Mouse (Mus musculus) CH12.LX (cell line): Measurements from ENCODE around the gene Cept1. TPM values are rescaled to one million over a fixed set of nuclear protein-coding genes. Genes with fewer than 3 reads are reported as not detected.
A peak's percentile ranks its signal among the peaks of the same experiment; 100 is the strongest.

Source experiments
- DNase-seq: peaks from one replicate; pipeline ENCODE4 v3.0.0-alpha.2; 2013; ENCODE audit errors: extremely low read depth
- H3K27ac ChIP-seq: 2 replicates; pipeline ENCODE4 v1.5.1; 2012; ENCODE audit warnings: low read depth, mild to moderate bottlenecking, control low read depth, moderate library complexity; ENCODE audit not compliant: insufficient read depth
- H3K27me3 ChIP-seq: replicated peaks from 2 replicates; pipeline ENCODE3; 2012; ENCODE audit warnings: inconsistent platforms
- H3K36me3 ChIP-seq, 2 experiments: replicated peaks in 1 of 2; 2 replicates each; pipeline versions ENCODE3 to v1.6.1; 2012; ENCODE audit warnings: inconsistent platforms in 1 of 2, low read length in 1 of 2, mild to moderate bottlenecking in 1 of 2, mixed read lengths in 1 of 2, moderate library complexity in 1 of 2; ENCODE audit not compliant: control insufficient read depth in 1 of 2, insufficient read depth in 1 of 2
- H3K4me1 ChIP-seq, 2 experiments: 2 replicates each; pipeline ENCODE4 v1.6.1; 2012; ENCODE audit warnings: inconsistent platforms in 1 of 2, moderate library complexity in 1 of 2; ENCODE audit not compliant: insufficient read depth in 2 of 2, control insufficient read depth in 1 of 2
- H3K4me2 ChIP-seq: 2 replicates; pipeline ENCODE4 v1.6.1; 2012; ENCODE audit warnings: low read depth, mild to moderate bottlenecking, control low read depth; ENCODE audit not compliant: poor library complexity, insufficient read depth, severe bottlenecking
- H3K4me3 ChIP-seq, 3 experiments: fragments of 150-350 bp in 1 of 3; sonication (generic) in 1 of 3; replicated peaks in 1 of 3; 2 replicates each; pipeline versions ENCODE3 to v1.5.1; 2011 to 2012; ENCODE audit warnings: low read depth in 2 of 3, low read length in 2 of 3, mild to moderate bottlenecking in 2 of 3, moderate library complexity in 2 of 3, control low read depth in 1 of 3, improper control_type of control experiment in 1 of 3, inconsistent platforms in 1 of 3, mixed read lengths in 1 of 3; ENCODE audit not compliant: poor library complexity in 1 of 3
- H3K79me2 ChIP-seq: replicated peaks from 2 replicates; pipeline ENCODE4 v1.6.1; 2012; ENCODE audit warnings: mild to moderate bottlenecking, moderate library complexity; ENCODE audit not compliant: control insufficient read depth, poor library complexity, insufficient read depth, severe bottlenecking; ENCODE audit errors: extremely low read depth
- H3K9ac ChIP-seq: 2 replicates; pipeline ENCODE4 v1.6.1; 2012; ENCODE audit warnings: low read depth, mild to moderate bottlenecking, control low read depth, moderate library complexity; ENCODE audit not compliant: insufficient read depth
- H3K9me3 ChIP-seq: replicated peaks from 2 replicates; pipeline ENCODE3; 2012; ENCODE audit warnings: low read length, inconsistent platforms, mixed read lengths
- BHLHE40 ChIP-seq: IDR thresholded peaks from 2 replicates; pipeline ENCODE4 v1.6.1; 2011; ENCODE audit warnings: mild to moderate bottlenecking, low read depth, low read length, improper control_type of control experiment
- CHD1 ChIP-seq: IDR thresholded peaks from 2 replicates; pipeline ENCODE4 v1.6.1; 2012; ENCODE audit warnings: low read depth, low read length, improper control_type of control experiment, inconsistent platforms
- CHD2 ChIP-seq: IDR thresholded peaks from 2 replicates; pipeline ENCODE4 v1.6.1; 2011; ENCODE audit warnings: low read length, improper control_type of control experiment
- CTCF ChIP-seq, 2 experiments: IDR thresholded peaks in 1 of 2; conservative IDR thresholded peaks in 1 of 2; 2 replicates each; pipeline ENCODE4 v1.5.1; 2011 to 2012; ENCODE audit warnings: low read depth in 2 of 2, low read length in 2 of 2, improper control_type of control experiment in 1 of 2, inconsistent platforms in 1 of 2, mild to moderate bottlenecking in 1 of 2, moderate library complexity in 1 of 2
- E2F4 ChIP-seq: IDR thresholded peaks from 2 replicates; pipeline ENCODE4 v1.6.1; 2011; ENCODE audit warnings: low read depth, low read length, improper control_type of control experiment; ENCODE audit not compliant: insufficient replicate concordance
- ELF1 ChIP-seq: IDR thresholded peaks from 2 replicates; pipeline ENCODE4 v1.6.1; 2014; ENCODE audit warnings: low read depth, mild to moderate bottlenecking, inconsistent platforms, low read length, improper control_type of control experiment
- EP300 ChIP-seq: IDR thresholded peaks from 2 replicates; pipeline ENCODE4 v1.6.1; 2011; ENCODE audit warnings: low read length, improper control_type of control experiment
- ETS1 ChIP-seq: conservative IDR thresholded peaks from 2 replicates; pipeline ENCODE4 v1.6.1; 2012; ENCODE audit warnings: low read depth, mild to moderate bottlenecking, inconsistent platforms, low read length, improper control_type of control experiment, moderate library complexity
- GABPA ChIP-seq: IDR thresholded peaks from 2 replicates; pipeline ENCODE4 v1.6.1; 2012; ENCODE audit warnings: low read depth, low read length, improper control_type of control experiment, inconsistent platforms; ENCODE audit not compliant: insufficient replicate concordance
- HCFC1 ChIP-seq: IDR thresholded peaks from 2 replicates; pipeline ENCODE4 v1.6.1; 2012; ENCODE audit warnings: low read depth, mild to moderate bottlenecking, inconsistent platforms, low read length, improper control_type of control experiment
- IRF4 ChIP-seq: IDR thresholded peaks from 2 replicates; pipeline ENCODE4 v1.6.1; 2014; ENCODE audit warnings: low read depth, mild to moderate bottlenecking, inconsistent platforms, low read length, improper control_type of control experiment
- JUN ChIP-seq: IDR thresholded peaks from 2 replicates; pipeline ENCODE4 v1.6.1; 2011; ENCODE audit warnings: low read depth, mild to moderate bottlenecking, low read length, improper control_type of control experiment, moderate library complexity; ENCODE audit not compliant: insufficient read depth
- KAT2A ChIP-seq: IDR thresholded peaks from 2 replicates; pipeline ENCODE4 v1.6.1; 2012; ENCODE audit warnings: low read length, improper control_type of control experiment, inconsistent platforms; ENCODE audit not compliant: insufficient replicate concordance
- MAFK ChIP-seq: IDR thresholded peaks from 2 replicates; pipeline ENCODE4 v1.6.1; 2011; ENCODE audit warnings: low read length, improper control_type of control experiment; ENCODE audit not compliant: insufficient replicate concordance
- MAZ ChIP-seq: IDR thresholded peaks from 2 replicates; pipeline ENCODE4 v1.6.1; 2012; ENCODE audit warnings: low read depth, mild to moderate bottlenecking, inconsistent platforms, low read length, improper control_type of control experiment, moderate library complexity
- MEF2A ChIP-seq: IDR thresholded peaks from 2 replicates; pipeline ENCODE4 v1.6.1; 2014; ENCODE audit warnings: low read depth, mild to moderate bottlenecking, inconsistent platforms, low read length, improper control_type of control experiment, borderline replicate concordance
- MXI1 ChIP-seq: IDR thresholded peaks from 2 replicates; pipeline ENCODE4 v1.6.1; 2011; ENCODE audit warnings: mild to moderate bottlenecking, low read depth, low read length, improper control_type of control experiment
- MYC ChIP-seq: IDR thresholded peaks from 2 replicates; pipeline ENCODE4 v1.6.1; 2011; ENCODE audit warnings: low read depth, mild to moderate bottlenecking, improper control_type of control experiment, low read length
- NELFE ChIP-seq: IDR thresholded peaks from 2 replicates; pipeline ENCODE4 v1.6.1; 2011; ENCODE audit warnings: low read depth, low read length, improper control_type of control experiment
- NRF1 ChIP-seq: IDR thresholded peaks from 2 replicates; pipeline ENCODE4 v1.6.1; 2014; ENCODE audit warnings: low read depth, mild to moderate bottlenecking, inconsistent platforms, low read length, improper control_type of control experiment, moderate library complexity
- PAX5 ChIP-seq: IDR thresholded peaks from 2 replicates; pipeline ENCODE4 v1.6.1; 2012; ENCODE audit warnings: low read length, inconsistent platforms, mixed read lengths
- POLR2A ChIP-seq: IDR thresholded peaks from 2 replicates; pipeline ENCODE4 v1.6.1; 2011; ENCODE audit warnings: low read depth, mild to moderate bottlenecking, improper control_type of control experiment, low read length
- POLR2AphosphoS2 ChIP-seq: IDR thresholded peaks from 2 replicates; pipeline ENCODE4 v1.6.1; 2011; ENCODE audit warnings: low read depth, low read length, improper control_type of control experiment
- RAD21 ChIP-seq: IDR thresholded peaks from 2 replicates; pipeline ENCODE4 v1.6.1; 2011; ENCODE audit warnings: low read depth, mild to moderate bottlenecking, low read length, improper control_type of control experiment, moderate library complexity
- RCOR1 ChIP-seq: conservative IDR thresholded peaks from 2 replicates; pipeline ENCODE4 v1.6.1; 2012; ENCODE audit warnings: low read depth, mild to moderate bottlenecking, inconsistent platforms, low read length, improper control_type of control experiment
- SIN3A ChIP-seq: IDR thresholded peaks from 2 replicates; pipeline ENCODE4 v1.6.1; 2012; ENCODE audit warnings: low read length, improper control_type of control experiment, inconsistent platforms
- TBP ChIP-seq: conservative IDR thresholded peaks from 2 replicates; pipeline ENCODE4 v1.6.1; 2011; ENCODE audit warnings: low read depth, low read length, improper control_type of control experiment
- TCF12 ChIP-seq: IDR thresholded peaks from 2 replicates; pipeline ENCODE4 v1.6.1; 2014; ENCODE audit warnings: low read depth, mild to moderate bottlenecking, inconsistent platforms, low read length, improper control_type of control experiment
- UBTF ChIP-seq: IDR thresholded peaks from 2 replicates; pipeline ENCODE4 v1.6.1; 2012; ENCODE audit warnings: low read depth, mild to moderate bottlenecking, inconsistent platforms, low read length, improper control_type of control experiment, moderate library complexity
- USF1 ChIP-seq: IDR thresholded peaks from 2 replicates; pipeline ENCODE4 v1.6.1; 2014; ENCODE audit warnings: low read depth, mild to moderate bottlenecking, inconsistent platforms, low read length, improper control_type of control experiment
- ZKSCAN1 ChIP-seq: IDR thresholded peaks from 2 replicates; pipeline ENCODE4 v1.6.1; 2012; ENCODE audit warnings: low read depth, inconsistent platforms, low read length, improper control_type of control experiment, borderline replicate concordance
- dilution Hi-C: fragments of 300-500 bp; cut with MboI; formaldehyde crosslinking; loops from 2 replicates; pipeline ENCODE4 v1.14.3; 2020; ENCODE audit warnings: low sequenced_read_pairs; ENCODE audit not compliant: extremely low pct_unique_long_range_greater_than_20kb, extremely low pct_ligation_motif_present
- in situ Hi-C: fragments of 300-500 bp; cut with MboI; formaldehyde crosslinking; loops from 3 replicates; pipeline ENCODE4 v1.14.3; 2019; ENCODE audit warnings: low sequenced_read_pairs, low pct_ligation_motif_present, low pct_unique_long_range_greater_than_20kb, mixed read lengths
- polyA plus RNA-seq: library from polyadenylated mRNA; unstranded; fragments of >175 nt; gene quantifications from 2 replicates; pipeline ENCODE4 v1.2.1, GENCODE M21; 2012; ENCODE audit warnings: low read depth; ENCODE audit not compliant: insufficient read length
- total RNA-seq, 2 experiments: library from RNA; depleted of rRNA; stranded (reverse); fragments of 300-350 nt in 1 of 2; fragments of >200 nt in 1 of 2; gene quantifications; 2 replicates each; pipeline ENCODE4 v1.2.3; 2012 to 2014

The Cept1 gene
- total and polyA plus RNA-seq, 3 experiments, result 27.7 to 73.8 (median 32.7) TPM

DNA sequence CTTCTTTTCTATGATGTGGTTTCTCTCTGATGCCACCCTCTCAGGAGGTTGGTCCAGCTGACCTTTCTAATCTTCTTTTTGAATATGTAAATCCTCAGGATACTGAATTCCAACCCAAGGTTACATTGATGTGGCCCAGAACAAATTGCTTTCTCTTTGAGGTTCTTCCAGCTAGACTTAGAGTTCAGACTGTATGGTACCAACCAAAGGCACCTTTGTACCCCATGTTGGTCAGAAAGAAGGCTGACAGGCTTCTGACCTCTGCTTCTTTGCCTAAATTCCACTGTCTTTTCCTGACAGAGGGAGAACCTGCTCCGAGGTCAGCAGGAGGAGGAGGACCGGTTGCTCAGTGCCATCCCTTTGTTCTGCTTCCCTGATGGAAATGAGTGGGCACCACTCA, 60.1 kb downstream of the Cept1 start:
- no peak for TF ChIP-seq EP300
- no peak for TF ChIP-seq MEF2A
- no peak for TF ChIP-seq UBTF
- TF ChIP-seq ZKSCAN1, result no peak
- TF ChIP-seq IRF4, result no peak
- DNase-seq, result no peak
- Histone ChIP-seq H3K9me3 (no peaks in the 10 kb centered on the region), H3K9ac (peak overlapping the region; percentile 79), H3K4me2 (peak overlapping the region; percentile 76), H3K27me3 (no peaks in the 10 kb centered on the region), H3K27ac (no peak overlapping the region), H3K4me1 (peaks cover 7 to 30% of the 10 kb centered on the region in 2 experiments), H3K4me3 (peak overlapping the region; percentile 64 to 74 (median 70)), H3K36me3 (peaks cover 29 to 54% of the 10 kb centered on the region in 2 experiments), H3K79me2 (peaks cover 13% of the 10 kb centered on the region)
- in situ Hi-C loops, result loop anchor here (25.0 kb wide), 1 partner anchor 400 kb away; no protein-coding TSS in a partner anchor
- dilution Hi-C loops, result no loop called here

DNA sequence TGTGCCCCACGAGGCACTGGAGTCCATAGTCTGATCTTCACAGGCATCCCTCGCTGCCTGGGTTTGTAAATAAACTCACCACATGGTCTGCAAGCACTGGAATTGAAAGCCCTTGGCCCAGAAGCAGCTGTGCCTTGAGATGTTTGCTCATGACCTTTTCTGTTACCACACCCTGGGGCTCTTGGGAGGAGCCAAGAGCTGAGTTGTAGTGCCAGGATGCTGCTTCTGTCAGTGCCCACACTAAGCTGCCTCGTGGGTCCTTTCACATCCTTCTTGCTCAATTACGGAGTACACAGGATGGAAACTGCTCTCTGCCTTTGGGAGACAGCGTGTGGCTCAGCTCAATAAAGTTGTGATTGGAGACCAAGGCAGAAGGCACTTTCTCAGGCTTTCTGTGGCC, 61.8 kb downstream of the Cept1 start:
- peaks cover 13% of the 10 kb centered on the region for H3K79me2 ChIP-seq
- peak overlapping the region; percentile 80 for H3K27ac ChIP-seq
- peak overlapping the region; percentile 76; the same call in 1 of the 2 replicates for H3K4me2 ChIP-seq
- H3K9ac ChIP-seq, result peak overlapping the region; percentile 79
- peaks cover 18 to 52% of the 10 kb centered on the region in 2 experiments for H3K36me3 ChIP-seq
- H3K27me3 ChIP-seq, result no peaks in the 10 kb centered on the region
- H3K9me3 ChIP-seq, result no peaks in the 10 kb centered on the region
- DNase-seq, result peak; percentile 78
- in situ Hi-C loops, result loop anchor here (25.0 kb wide), 1 partner anchor 401 kb away; no protein-coding TSS in a partner anchor
- peak overlapping the region; percentile 64 to 74 (median 70) for H3K4me3 ChIP-seq
- dilution Hi-C loops, result no loop called here
- H3K4me1 ChIP-seq, result peaks cover 7 to 39% of the 10 kb centered on the region in 2 experiments
- TF ChIP-seq TBP, result peak; percentile 62; the same call in 1 of the 2 replicates
- TF ChIP-seq JUN, result no peak
- 0 out of 2 replicates have a peak, but pooled peaks have one; percentile 20 for TF ChIP-seq MAZ
- peak; percentile 71 for TF ChIP-seq POLR2A
- TF ChIP-seq KAT2A, result 0 out of 2 replicates have a peak, but pooled peaks have one; percentile 11
- TF ChIP-seq SIN3A, result peak; percentile 64; the same call in 1 of the 2 replicates
- no peak for TF ChIP-seq RCOR1
- no peak for TF ChIP-seq RAD21
- no peak for TF ChIP-seq HCFC1
- TF ChIP-seq MEF2A, result 0 out of 2 replicates have a peak, but pooled peaks have one; percentile 6
- TF ChIP-seq BHLHE40, result 0 out of 2 replicates have a peak, but pooled peaks have one; percentile 19
- TF ChIP-seq MXI1, result peak; percentile 27; the same call in 1 of the 2 replicates
- TF ChIP-seq MYC, result no peak; the same call in none of the 2 replicates
- TF ChIP-seq CHD2, result no peak
- no peak for TF ChIP-seq PAX5
- 0 out of 2 replicates have a peak, but pooled peaks have one; percentile 42 for TF ChIP-seq CHD1
- TF ChIP-seq ELF1, result no peak
- TF ChIP-seq POLR2AphosphoS2, result no peak
- TF ChIP-seq ETS1, result no peak
- no peak for TF ChIP-seq ZKSCAN1
- no peak for TF ChIP-seq CTCF (conservative IDR thresholded peaks at IDR 0.05 in 1 of 2, IDR thresholded peaks at IDR 0.05 in 1 of 2; ENCODE audit: low read depth in 2 of 2, low read length in 2 of 2)
- TF ChIP-seq NRF1, result no peak
- no peak for TF ChIP-seq GABPA
- TF ChIP-seq NELFE, result peak; percentile 69
- TF ChIP-seq MAFK, result no peak
- TF ChIP-seq TCF12, result peak; percentile 56; the same call in 1 of the 2 replicates
- 0 out of 2 replicates have a peak, but pooled peaks have one; percentile 12 for TF ChIP-seq EP300
- TF ChIP-seq E2F4, result no peak
- no peak for TF ChIP-seq USF1
